Mouse (Mus musculus) lung, adult 2 months (tissue): ENCODE measurements around the gene Mrln.

ENCODE experiments used
- CTCF ChIP-seq: fragments of 200-500 bp; IDR thresholded peaks from 2 replicates; pipeline ENCODE4 v1.5.1; 2011; ENCODE audit warnings: mild to moderate bottlenecking, low read length, control low read depth; ENCODE audit not compliant: insufficient read depth
- POLR2A ChIP-seq: fragments of 200-500 bp; IDR thresholded peaks from 2 replicates; pipeline ENCODE4 v1.6.1; 2011; ENCODE audit warnings: low read depth, mild to moderate bottlenecking, control low read depth, low read length, borderline replicate concordance; ENCODE audit errors: extremely low read depth

GRCm38 (mm10) chr10:70244921-70245558, 40.6 kb downstream of the Mrln start, which contains the start of gene Slc16a9:
- TF ChIP-seq CTCF, result no peak
- peak; percentile 51; the same call in 1 of the 2 replicates for TF ChIP-seq POLR2A
